32 mouse cellular contexts compared by ENCODE assay signal in genomic region chr11:35707431-35707830, GRCm38 (mm10).
DNase-seq lines count a peak whose midpoint lies in the region; ATAC-seq and TF ChIP-seq lines count a peak whose summit lies in the region.
"Had no signal": no experiment of that assay in that cellular context is flagged by ENCODE, and none has a peak within 500 bp of the region (broad histone marks: within the 10 kb centered on the region; RNA-seq: fewer than 3 reads in every experiment).

No protein-coding gene starts in this region.

- H3K4me2 ChIP-seq in forebrain, embryonic 16.5 days (ENCODE audit: low read length), result no peak overlapping the region
- no peak overlapping the region for H3K4me2 ChIP-seq in forebrain, postnatal 0 days (ENCODE audit: low read depth)
- H3K4me2 ChIP-seq: embryonic facial prominence, embryonic 13.5 days; forebrain, embryonic 12.5 days; forebrain, embryonic 15.5 days; heart, embryonic 13.5 days; hindbrain, embryonic 14.5 days had no signal

- no peak for TF ChIP-seq CTCF in forebrain, postnatal 0 days (IDR thresholded peaks at IDR 0.05; ENCODE audit: low read depth)

- no peak overlapping the region for H3K27ac ChIP-seq in forebrain, embryonic 16.5 days (ENCODE audit: low read length)
- H3K27ac ChIP-seq in forebrain, postnatal 0 days (ENCODE audit: low read depth, low read length), result no peak overlapping the region
- H3K27ac ChIP-seq: embryonic facial prominence, embryonic 10.5 days; embryonic facial prominence, embryonic 13.5 days; forebrain, embryonic 12.5 days; forebrain, embryonic 15.5 days; heart, adult 2 months; heart, embryonic 10.5 days; heart, embryonic 13.5 days; hindbrain, embryonic 14.5 days; hindbrain, postnatal 0 days had no signal

- H3K9ac ChIP-seq in forebrain, embryonic 16.5 days (replicated peaks; ENCODE audit: low read depth, low read length), result no peak overlapping the region
- H3K9ac ChIP-seq in forebrain, postnatal 0 days, result no peak overlapping the region
- H3K9ac ChIP-seq: embryonic facial prominence, embryonic 13.5 days; forebrain, embryonic 12.5 days; forebrain, embryonic 15.5 days; heart, embryonic 13.5 days; hindbrain, embryonic 14.5 days had no signal

- H3K27me3 ChIP-seq in forebrain, embryonic 16.5 days (replicated peaks; ENCODE audit: control insufficient read depth, insufficient read depth, low read length), result no peaks in the 10 kb centered on the region
- H3K27me3 ChIP-seq in forebrain, postnatal 0 days (ENCODE audit: insufficient read depth, low read length), result no peaks in the 10 kb centered on the region
- H3K27me3 ChIP-seq: embryonic facial prominence, embryonic 13.5 days; forebrain, embryonic 12.5 days; forebrain, embryonic 15.5 days; heart, embryonic 13.5 days had no signal

- no peaks in the 10 kb centered on the region for H3K4me1 ChIP-seq in forebrain, embryonic 16.5 days (replicated peaks; ENCODE audit: control insufficient read depth, insufficient read depth, low read length)
- no peaks in the 10 kb centered on the region for H3K4me1 ChIP-seq in forebrain, postnatal 0 days (ENCODE audit: insufficient read depth)
- H3K4me1 ChIP-seq: embryonic facial prominence, embryonic 13.5 days; forebrain, embryonic 12.5 days; forebrain, embryonic 15.5 days; heart, embryonic 13.5 days had no signal

- no peak for ATAC-seq in forebrain, embryonic 16.5 days
- ATAC-seq in forebrain, postnatal 0 days, result no peak
- ATAC-seq: activated CD4-positive, CD25-positive, alpha-beta regulatory T cell, adult 4 months; forebrain, embryonic 15.5 days; hindbrain, postnatal 0 days; inflammation-experienced regulatory T-cells, adult 6 months; intestine, embryonic 16.5 days; Patski had no signal

- peak; percentile 8 for DNase-seq in retina, postnatal 1 day
- DNase-seq in retina, embryonic 14.5 days (ENCODE audit: low spot score), result no peak
- DNase-seq in ES-CJ7 (ENCODE audit: low read depth, low spot score) (peak; percentile 84), ZHBTc4 (ENCODE audit: low read depth, low spot score) (peak; percentile 60)
- DNase-seq in forebrain, postnatal 0 days, result no peak
- DNase-seq: adrenal gland, adult 8-10 months; adrenal gland, postnatal 25 days; cerebellum, adult 11-12 months; cerebellum, adult 8-10 months; cerebellum, postnatal 10 days; cerebellum, postnatal 36 days; embryo, embryonic 11 days; gastrocnemius, postnatal 10 days; gastrocnemius, postnatal 36 days; heart, adult 2 months; heart, postnatal 14 days; heart, postnatal 4 days had no signal

- 94% methylated on average over 12 of the region's 12 CpGs for WGBS in forebrain, embryonic 16.5 days
- WGBS in forebrain, postnatal 0 days, result 96% methylated on average over 12 of the region's 12 CpGs

- no peak overlapping the region for H3K4me3 ChIP-seq in forebrain, embryonic 16.5 days (replicated peaks; ENCODE audit: low read length)
- H3K4me3 ChIP-seq in forebrain, postnatal 0 days (ENCODE audit: low read depth, low read length), result no peak overlapping the region
- H3K4me3 ChIP-seq: embryonic facial prominence, embryonic 10.5 days; embryonic facial prominence, embryonic 13.5 days; erythroblast, embryonic 14.5 days; forebrain, embryonic 12.5 days; forebrain, embryonic 15.5 days; heart, adult 2 months; heart, embryonic 10.5 days; heart, embryonic 13.5 days had no signal

- peaks cover 5% of the 10 kb centered on the region for H3K9me3 ChIP-seq in forebrain, embryonic 16.5 days (ENCODE audit: control insufficient read depth, low read length)
- H3K9me3 ChIP-seq in forebrain, postnatal 0 days (ENCODE audit: low read length), result no peaks in the 10 kb centered on the region

- H3K36me3 ChIP-seq in forebrain, embryonic 16.5 days (ENCODE audit: control insufficient read depth, insufficient read depth), result no peaks in the 10 kb centered on the region
- no peaks in the 10 kb centered on the region for H3K36me3 ChIP-seq in forebrain, postnatal 0 days (ENCODE audit: insufficient read depth)
- H3K36me3 ChIP-seq: forebrain, embryonic 12.5 days; forebrain, embryonic 15.5 days; G1E had no signal

Comparison
In these comparisons a context has a peak if more than half of its experiments do, and no peak if none do; other contexts are left out.
1. DNase-seq: peak in retina, postnatal 1 day (single experiment), ES-CJ7 (single experiment) and ZHBTc4 (single experiment); none in retina, embryonic 14.5 days (single experiment) and forebrain, postnatal 0 days (single experiment).